Mouse (Mus musculus): ENCODE data around the gene Olfr620. TPM values are rescaled to one million over a fixed set of nuclear protein-coding genes. Genes with fewer than 3 reads are reported as not detected.

Olfr620 gene
- not detected for polyA plus RNA-seq (2014; fragmentation: Illumina TruSeq; extraction: RNeasy Lipid Tissue Mini Kit (QIAGEN cat#74804); ENCODE audit: low read depth, low replicate concordance)

GRCm38 (mm10) chr7:103612434-103612833 lies at the start of gene Olfr620:
TSS of gene Olfr620 (minus strand) at chr7:103612534.

DNA sequence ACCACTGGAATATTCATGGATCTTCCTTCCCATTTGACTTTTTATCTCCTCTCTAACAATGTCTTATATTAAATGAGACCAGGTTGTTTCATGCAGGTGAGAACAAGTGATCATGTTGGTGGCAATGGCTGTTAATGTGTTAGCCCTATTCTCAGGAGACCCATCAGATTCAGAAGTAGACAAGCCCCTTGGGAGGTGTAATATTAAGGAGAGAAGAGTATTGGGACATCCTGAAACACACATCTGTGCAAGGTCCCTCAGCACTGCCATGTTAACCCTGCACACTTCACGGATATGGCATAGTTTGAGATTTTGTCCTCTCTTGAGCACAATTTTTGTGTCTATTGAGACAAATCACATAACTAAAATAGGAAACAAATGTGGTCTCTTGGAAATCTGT lies 30.3 kb upstream of the Olfr620 start, which contains the start of gene Olfr622:
TSS of gene Olfr622 (minus strand) at position 101 of the 400 bp plus-strand sequence.

GRCm38 (mm10) chr7:103600275-103600674 lies 12.1 kb downstream of the Olfr620 start, which contains the start of gene Olfr619:
TSS of gene Olfr619 (plus strand) at chr7:103600575.

DNA sequence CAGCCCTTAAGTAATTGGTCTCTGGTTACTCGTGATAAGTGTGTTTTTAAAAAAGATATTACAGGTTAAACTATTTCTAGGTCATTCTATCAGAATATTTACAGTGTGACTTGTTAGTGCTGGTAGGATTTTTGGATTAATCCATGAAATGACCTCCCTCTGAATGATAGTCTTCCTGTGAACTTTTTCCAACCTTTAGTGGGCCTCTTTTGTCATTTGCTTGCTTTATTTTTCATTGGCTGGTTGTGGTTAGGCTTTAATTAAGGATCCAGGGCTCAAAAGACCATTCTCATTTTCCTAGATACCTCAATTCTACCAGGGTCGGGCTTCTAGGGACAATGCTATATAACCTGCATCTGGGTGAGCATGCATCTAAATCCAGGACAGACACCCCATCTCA lies 22.5 kb downstream of the Olfr620 start, which contains the start of gene Olfr618:
TSS of gene Olfr618 (plus strand) at position 301 of the 400 bp plus-strand sequence.

GRCm38 (mm10) chr7:103572761-103573160 lies 39.6 kb downstream of the Olfr620 start, which contains the start of gene Olfr617:
TSS of gene Olfr617 (plus strand) at chr7:103573061.

DNA sequence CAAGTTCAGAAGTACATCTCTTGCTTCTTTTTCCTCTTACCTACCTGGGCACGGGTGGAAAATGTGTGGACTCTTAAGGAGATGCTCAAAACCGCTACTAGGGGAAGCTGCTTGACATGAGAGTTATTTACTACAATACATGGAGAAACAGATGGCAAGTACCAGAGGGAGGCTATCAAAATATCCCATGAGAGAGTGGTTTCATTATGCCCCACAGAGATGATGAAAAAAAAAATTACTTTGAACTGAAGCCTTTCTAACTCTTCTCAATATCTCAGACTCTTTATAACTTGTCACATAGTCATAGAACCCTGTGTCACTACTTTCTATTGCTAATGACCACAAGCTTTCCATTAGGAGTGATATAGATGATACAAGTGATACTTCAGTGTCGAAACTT lies 43.3 kb downstream of the Olfr620 start, which contains the start of gene Olfr616:
TSS of gene Olfr616 (minus strand) at position 101 of the 400 bp plus-strand sequence.

GRCm38 (mm10) chr7:103555779-103556178 lies 56.6 kb downstream of the Olfr620 start, which contains the start of gene Olfr615:
TSS of gene Olfr615 (plus strand) at chr7:103556079.

Other genes starting within 250 kb of the Olfr620 start
- gene Olfr601, start 249.9 kb downstream of the Olfr620 start, polyA plus RNA-seq (2014; fragmentation: Illumina TruSeq; extraction: RNeasy Lipid Tissue Mini Kit (QIAGEN cat#74804); ENCODE audit: low read depth, low replicate concordance) = not detected
- gene Olfr603, start 226.4 kb downstream of the Olfr620 start, polyA plus RNA-seq (2014; fragmentation: Illumina TruSeq; extraction: RNeasy Lipid Tissue Mini Kit (QIAGEN cat#74804); ENCODE audit: low read depth, low replicate concordance) = not detected
- gene Usp17lc, start 197.5 kb downstream of the Olfr620 start, polyA plus RNA-seq (2014; fragmentation: Illumina TruSeq; extraction: RNeasy Lipid Tissue Mini Kit (QIAGEN cat#74804); ENCODE audit: low read depth, low replicate concordance) = not detected
- gene Olfr605, start 167.1 kb downstream of the Olfr620 start, polyA plus RNA-seq (2014; fragmentation: Illumina TruSeq; extraction: RNeasy Lipid Tissue Mini Kit (QIAGEN cat#74804); ENCODE audit: low read depth, low replicate concordance) = not detected
- gene Olfr606, start 163.5 kb downstream of the Olfr620 start, polyA plus RNA-seq (2014; fragmentation: Illumina TruSeq; extraction: RNeasy Lipid Tissue Mini Kit (QIAGEN cat#74804); ENCODE audit: low read depth, low replicate concordance) = not detected
- not detected for gene Olfr607, start 148.4 kb downstream of the Olfr620 start, polyA plus RNA-seq (2014; fragmentation: Illumina TruSeq; extraction: RNeasy Lipid Tissue Mini Kit (QIAGEN cat#74804); ENCODE audit: low read depth, low replicate concordance)
- gene Olfr608, start 142.7 kb downstream of the Olfr620 start, polyA plus RNA-seq (2014; fragmentation: Illumina TruSeq; extraction: RNeasy Lipid Tissue Mini Kit (QIAGEN cat#74804); ENCODE audit: low read depth, low replicate concordance) = not detected
- not detected for gene Olfr609, start 114.5 kb downstream of the Olfr620 start, polyA plus RNA-seq (2014; fragmentation: Illumina TruSeq; extraction: RNeasy Lipid Tissue Mini Kit (QIAGEN cat#74804); ENCODE audit: low read depth, low replicate concordance)
- gene Olfr610, start 100.4 kb downstream of the Olfr620 start, polyA plus RNA-seq (2014; fragmentation: Illumina TruSeq; extraction: RNeasy Lipid Tissue Mini Kit (QIAGEN cat#74804); ENCODE audit: low read depth, low replicate concordance) = not detected
- gene Olfr611, start 91.7 kb downstream of the Olfr620 start, polyA plus RNA-seq (2014; fragmentation: Illumina TruSeq; extraction: RNeasy Lipid Tissue Mini Kit (QIAGEN cat#74804); ENCODE audit: low read depth, low replicate concordance) = not detected
- gene Olfr612, start 69.8 kb downstream of the Olfr620 start, polyA plus RNA-seq (2014; fragmentation: Illumina TruSeq; extraction: RNeasy Lipid Tissue Mini Kit (QIAGEN cat#74804); ENCODE audit: low read depth, low replicate concordance) = not detected
- gene Olfr613, start 64.5 kb downstream of the Olfr620 start, polyA plus RNA-seq (2014; fragmentation: Illumina TruSeq; extraction: RNeasy Lipid Tissue Mini Kit (QIAGEN cat#74804); ENCODE audit: low read depth, low replicate concordance) = not detected
- gene Olfr615, start 56.5 kb downstream of the Olfr620 start, polyA plus RNA-seq (2014; fragmentation: Illumina TruSeq; extraction: RNeasy Lipid Tissue Mini Kit (QIAGEN cat#74804); ENCODE audit: low read depth, low replicate concordance) = not detected
- not detected for gene Olfr616, start 43.4 kb downstream of the Olfr620 start, polyA plus RNA-seq (2014; fragmentation: Illumina TruSeq; extraction: RNeasy Lipid Tissue Mini Kit (QIAGEN cat#74804); ENCODE audit: low read depth, low replicate concordance)
- not detected for gene Olfr617, start 39.5 kb downstream of the Olfr620 start, polyA plus RNA-seq (2014; fragmentation: Illumina TruSeq; extraction: RNeasy Lipid Tissue Mini Kit (QIAGEN cat#74804); ENCODE audit: low read depth, low replicate concordance)
- gene Olfr618, start 22.4 kb downstream of the Olfr620 start, polyA plus RNA-seq (2014; fragmentation: Illumina TruSeq; extraction: RNeasy Lipid Tissue Mini Kit (QIAGEN cat#74804); ENCODE audit: low read depth, low replicate concordance) = not detected
- not detected for gene Olfr619, start 12.0 kb downstream of the Olfr620 start, polyA plus RNA-seq (2014; fragmentation: Illumina TruSeq; extraction: RNeasy Lipid Tissue Mini Kit (QIAGEN cat#74804); ENCODE audit: low read depth, low replicate concordance)
- not detected for gene Olfr622, start 30.2 kb upstream of the Olfr620 start, polyA plus RNA-seq (2014; fragmentation: Illumina TruSeq; extraction: RNeasy Lipid Tissue Mini Kit (QIAGEN cat#74804); ENCODE audit: low read depth, low replicate concordance)
- gene Olfr623, start 51.2 kb upstream of the Olfr620 start, polyA plus RNA-seq (2014; fragmentation: Illumina TruSeq; extraction: RNeasy Lipid Tissue Mini Kit (QIAGEN cat#74804); ENCODE audit: low read depth, low replicate concordance) = not detected
- 0.38 TPM for gene Olfr624, start 58.7 kb upstream of the Olfr620 start, polyA plus RNA-seq (2014; fragmentation: Illumina TruSeq; extraction: RNeasy Lipid Tissue Mini Kit (QIAGEN cat#74804); ENCODE audit: low read depth, low replicate concordance)
- not detected for gene Olfr625-ps1, start 70.2 kb upstream of the Olfr620 start, polyA plus RNA-seq (2014; fragmentation: Illumina TruSeq; extraction: RNeasy Lipid Tissue Mini Kit (QIAGEN cat#74804); ENCODE audit: low read depth, low replicate concordance)
- gene Olfr243, start 102.1 kb upstream of the Olfr620 start, polyA plus RNA-seq (2014; fragmentation: Illumina TruSeq; extraction: RNeasy Lipid Tissue Mini Kit (QIAGEN cat#74804); ENCODE audit: low read depth, low replicate concordance) = not detected
- gene Olfr628, start 117.8 kb upstream of the Olfr620 start, polyA plus RNA-seq (2014; fragmentation: Illumina TruSeq; extraction: RNeasy Lipid Tissue Mini Kit (QIAGEN cat#74804); ENCODE audit: low read depth, low replicate concordance) = not detected
- not detected for gene Olfr629, start 132.4 kb upstream of the Olfr620 start, polyA plus RNA-seq (2014; fragmentation: Illumina TruSeq; extraction: RNeasy Lipid Tissue Mini Kit (QIAGEN cat#74804); ENCODE audit: low read depth, low replicate concordance)
- gene Olfr630, start 144.8 kb upstream of the Olfr620 start, polyA plus RNA-seq (2014; fragmentation: Illumina TruSeq; extraction: RNeasy Lipid Tissue Mini Kit (QIAGEN cat#74804); ENCODE audit: low read depth, low replicate concordance) = not detected
- not detected for gene Olfr69, start 159.1 kb upstream of the Olfr620 start, polyA plus RNA-seq (2014; fragmentation: Illumina TruSeq; extraction: RNeasy Lipid Tissue Mini Kit (QIAGEN cat#74804); ENCODE audit: low read depth, low replicate concordance)
- gene Olfr68, start 167.2 kb upstream of the Olfr620 start, polyA plus RNA-seq (2014; fragmentation: Illumina TruSeq; extraction: RNeasy Lipid Tissue Mini Kit (QIAGEN cat#74804); ENCODE audit: low read depth, low replicate concordance) = not detected
- not detected for gene Olfr67, start 179.3 kb upstream of the Olfr620 start, polyA plus RNA-seq (2014; fragmentation: Illumina TruSeq; extraction: RNeasy Lipid Tissue Mini Kit (QIAGEN cat#74804); ENCODE audit: low read depth, low replicate concordance)
- gene Hbb-bt, start 201.5 kb upstream of the Olfr620 start, polyA plus RNA-seq (2014; fragmentation: Illumina TruSeq; extraction: RNeasy Lipid Tissue Mini Kit (QIAGEN cat#74804); ENCODE audit: low read depth, low replicate concordance) = 7.9 TPM
- 125 TPM for gene Hbb-bs, start 215.6 kb upstream of the Olfr620 start, polyA plus RNA-seq (2014; fragmentation: Illumina TruSeq; extraction: RNeasy Lipid Tissue Mini Kit (QIAGEN cat#74804); ENCODE audit: low read depth, low replicate concordance)
- not detected for gene Hbb-bh2, start 228.0 kb upstream of the Olfr620 start, polyA plus RNA-seq (2014; fragmentation: Illumina TruSeq; extraction: RNeasy Lipid Tissue Mini Kit (QIAGEN cat#74804); ENCODE audit: low read depth, low replicate concordance)
- not detected for gene Hbb-bh1, start 230.6 kb upstream of the Olfr620 start, polyA plus RNA-seq (2014; fragmentation: Illumina TruSeq; extraction: RNeasy Lipid Tissue Mini Kit (QIAGEN cat#74804); ENCODE audit: low read depth, low replicate concordance)
- gene Hbb-y, start 240.7 kb upstream of the Olfr620 start, polyA plus RNA-seq (2014; fragmentation: Illumina TruSeq; extraction: RNeasy Lipid Tissue Mini Kit (QIAGEN cat#74804); ENCODE audit: low read depth, low replicate concordance) = not detected

Data from sigmoid colon, adult 10 weeks (tissue).